Mouse (Mus musculus): ENCODE measurements at regions not wholly inside any gene's neighbourhood (a gene's known extent, or its start where the extent isn't known, plus 50 kb on each side); places are given as distances from the start of the nearest gene placed in this dataset.

DNA sequence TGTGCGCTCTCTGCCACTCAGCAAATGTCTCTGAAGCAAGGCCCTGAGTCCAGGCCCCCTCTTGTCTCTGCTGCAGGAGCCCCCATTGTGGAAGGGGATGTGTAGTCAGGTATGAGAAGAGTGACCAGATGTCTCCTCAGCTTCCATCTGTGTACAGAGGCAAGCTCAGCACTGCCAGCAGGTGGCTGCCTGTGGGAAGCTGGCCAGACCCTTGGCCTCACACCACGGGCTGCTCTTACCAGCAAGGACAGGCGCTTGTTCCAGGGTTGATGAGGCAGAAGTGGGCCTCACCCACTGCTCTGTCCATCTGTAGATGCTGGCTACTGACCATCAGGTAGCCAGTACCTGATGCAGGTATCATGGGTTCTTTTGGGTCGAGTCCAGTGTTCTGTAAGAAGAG lies 69.4 kb upstream of the Hdac4 start:
- TF ChIP-seq POLR2A (IDR thresholded peaks at IDR 0.05; ENCODE audit: extremely low read depth, insufficient read depth, low read length) (no peak), CTCF (IDR thresholded peaks at IDR 0.05; ENCODE audit: low read depth, low read length) (no peak)

Measured in liver, adult 2 months (tissue).